Comparison of ENCODE assay signal across 14 mouse cellular contexts in the genomic region with DNA sequence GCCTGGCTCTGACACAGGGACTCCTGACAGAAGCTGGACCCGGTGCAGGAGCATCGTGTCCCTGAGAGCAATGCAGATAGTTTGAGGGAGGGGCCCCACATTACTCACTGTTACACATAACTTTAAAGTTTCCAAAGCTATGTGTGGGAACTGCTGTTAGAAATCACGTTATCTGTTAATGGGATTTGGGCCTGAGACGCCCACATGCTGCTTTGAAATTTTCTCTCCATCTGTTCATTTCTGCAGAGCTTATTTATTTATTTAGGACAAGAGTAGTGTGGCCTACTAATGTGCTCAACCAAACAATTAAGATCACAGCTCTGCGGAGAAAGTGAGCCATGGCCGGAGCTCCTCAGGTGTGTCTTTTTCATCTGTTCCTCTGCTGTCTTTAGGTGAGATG.
DNase-seq lines count a peak whose midpoint lies in the region; ATAC-seq and TF ChIP-seq lines count a peak whose summit lies in the region.
"Had no signal": no experiment of that assay in that cellular context is flagged by ENCODE, and none has a peak within 500 bp of the region (broad histone marks: within the 10 kb centered on the region; RNA-seq: fewer than 3 reads in every experiment).

No protein-coding gene starts in this region.

- H3K9me3 ChIP-seq in hindbrain, postnatal 0 days (ENCODE audit: low read length): no peaks in the 10 kb centered on the region
- no peaks in the 10 kb centered on the region for H3K9me3 ChIP-seq in hindbrain, embryonic 13.5 days
- H3K9me3 ChIP-seq: heart, embryonic 12.5 days had no signal

- no peaks in the 10 kb centered on the region for H3K36me3 ChIP-seq in hindbrain, postnatal 0 days (ENCODE audit: insufficient read depth, low read length)
- H3K36me3 ChIP-seq in hindbrain, embryonic 13.5 days: no peaks in the 10 kb centered on the region
- H3K36me3 ChIP-seq: heart, embryonic 12.5 days had no signal

- no peak overlapping the region for H3K4me2 ChIP-seq in hindbrain, postnatal 0 days (ENCODE audit: low read depth, low read length)
- H3K4me2 ChIP-seq in hindbrain, embryonic 13.5 days: no peak overlapping the region
- H3K4me2 ChIP-seq: heart, embryonic 12.5 days had no signal

- no peak overlapping the region for H3K4me3 ChIP-seq in hindbrain, postnatal 0 days (ENCODE audit: low read length)
- H3K4me3 ChIP-seq in hindbrain, embryonic 13.5 days: no peak overlapping the region
- H3K4me3 ChIP-seq: heart, embryonic 12.5 days had no signal

- no peaks in the 10 kb centered on the region for H3K4me1 ChIP-seq in hindbrain, postnatal 0 days (ENCODE audit: insufficient read depth, low read length)
- no peaks in the 10 kb centered on the region for H3K4me1 ChIP-seq in hindbrain, embryonic 13.5 days (replicated peaks)
- H3K4me1 ChIP-seq: heart, embryonic 12.5 days had no signal

- no peak overlapping the region for H3K9ac ChIP-seq in hindbrain, postnatal 0 days (replicated peaks; ENCODE audit: low read length)
- H3K9ac ChIP-seq in hindbrain, embryonic 13.5 days: no peak overlapping the region
- H3K9ac ChIP-seq: heart, embryonic 12.5 days had no signal

- 49% methylated on average over 6 of the region's 6 CpGs for WGBS in hindbrain, postnatal 0 days
- 80% methylated on average over 6 of the region's 6 CpGs for WGBS in hindbrain, embryonic 13.5 days

- H3K27ac ChIP-seq in hindbrain, postnatal 0 days: no peak overlapping the region
- no peak overlapping the region for H3K27ac ChIP-seq in hindbrain, embryonic 13.5 days

- no peak for TF ChIP-seq CTCF in hindbrain, postnatal 0 days (IDR thresholded peaks at IDR 0.05; ENCODE audit: low read depth)

- DNase-seq in hindbrain, postnatal 0 days (ENCODE audit: low spot score): peak; percentile 34
- peak; percentile 34 for DNase-seq in right cerebral cortex, adult 18-20 months
- DNase-seq in right cerebral cortex, postnatal 10 days (ENCODE audit: low spot score in 2 of 2): no peak
- DNase-seq in cerebellum, adult 9-11 months: peak; percentile 66
- peak; percentile 9 to 31 for DNase-seq in layer of hippocampus, postnatal 36 days
- DNase-seq in thymus, postnatal 4 days: no peak
- DNase-seq in yolk sac, embryonic 10.5 days (ENCODE audit: low spot score): no peak
- DNase-seq: adrenal gland, postnatal 10 days; B cell, adult 2 months; kidney, adult 18-20 months; kidney, postnatal 25 days; lung, adult 18-20 months had no signal

- no peaks in the 10 kb centered on the region for H3K27me3 ChIP-seq in hindbrain, postnatal 0 days (ENCODE audit: insufficient read depth, low read length)
- H3K27me3 ChIP-seq in hindbrain, embryonic 13.5 days: no peaks in the 10 kb centered on the region
- H3K27me3 ChIP-seq: heart, embryonic 12.5 days had no signal

- ATAC-seq in hindbrain, postnatal 0 days: no peak; the same call in 1 of the 2 replicates
- no peak for ATAC-seq in hindbrain, embryonic 13.5 days (ENCODE audit: low FRiP score)

Comparison
In these comparisons a context has a peak if more than half of its experiments do, and no peak if none do; other contexts are left out.
1. DNase-seq: peak in hindbrain, postnatal 0 days (single experiment), right cerebral cortex, adult 18-20 months (single experiment), cerebellum, adult 9-11 months (single experiment) and layer of hippocampus, postnatal 36 days (2 of 2); none in right cerebral cortex, postnatal 10 days (0 of 2), thymus, postnatal 4 days (single experiment) and yolk sac, embryonic 10.5 days (single experiment).